8 mouse cellular contexts compared by ENCODE assay signal in genomic region chr6:8512416-8512815, GRCm38 (mm10). TPM values are rescaled to one million over a fixed set of nuclear protein-coding genes. Genes with fewer than 3 reads are reported as not detected.
DNase-seq lines count a peak whose midpoint lies in the region; ATAC-seq lines count a peak whose summit lies in the region.

No protein-coding gene starts in this region.

- intact Hi-C loops in heart, postnatal 36 days (cut with DNase I) = loop anchor here (5.0 kb wide), 2 partner anchors 180 to 255 kb away; partner anchors contain the start of genes Gm45062, Rpa3 and Umad1

- H3K4me3 ChIP-seq in forebrain, embryonic 10.5 days = peak overlapping the region; percentile 94
- peak overlapping the region; percentile 90 for H3K4me3 ChIP-seq in midbrain, embryonic 11.5 days (ENCODE audit: low read depth, low read length)

- WGBS in forebrain, embryonic 10.5 days = 27% methylated on average over 8 of the region's 8 CpGs
- 14% methylated on average over 8 of the region's 8 CpGs for WGBS in midbrain, embryonic 11.5 days

- no peak for ATAC-seq in midbrain, embryonic 11.5 days (ENCODE audit: low FRiP score)

- H3K27me3 ChIP-seq in forebrain, embryonic 10.5 days (ENCODE audit: poor library complexity, severe bottlenecking) = no peaks in the 10 kb centered on the region
- no peaks in the 10 kb centered on the region for H3K27me3 ChIP-seq in midbrain, embryonic 11.5 days (ENCODE audit: control insufficient read depth, insufficient read depth, low read length)

- H3K27ac ChIP-seq in forebrain, embryonic 10.5 days = peak overlapping the region; percentile 48; the same call in 1 of the 2 replicates
- no peak overlapping the region for H3K27ac ChIP-seq in midbrain, embryonic 11.5 days (ENCODE audit: low read depth, low read length)

- no peaks in the 10 kb centered on the region for H3K36me3 ChIP-seq in forebrain, embryonic 10.5 days (replicated peaks)
- no peaks in the 10 kb centered on the region for H3K36me3 ChIP-seq in midbrain, embryonic 11.5 days (ENCODE audit: control insufficient read depth, insufficient read depth, low read length)

- DNase-seq in heart, adult 11 months = peak; percentile 74
- DNase-seq in heart, postnatal 36 days = no peak
- peak; percentile 59 for DNase-seq in CD4-positive, CD25-positive, alpha-beta regulatory T cell, adult 2 months (ENCODE audit: low read depth, low spot score)
- DNase-seq in forebrain, embryonic 10.5 days (ENCODE audit: extremely low spot score, low spot score) = no peak
- peak; percentile 90 for DNase-seq in midbrain, embryonic 11.5 days (ENCODE audit: low spot score, missing footprints)
- DNase-seq in thymus, postnatal 10 days (ENCODE audit: low spot score in 2 of 2) = peak; percentile 42 to 48
- no peak for DNase-seq in kidney, postnatal 25 days
- DNase-seq in spleen, postnatal 4 days (ENCODE audit: low spot score in 2 of 2) = no peak

- peak overlapping the region; percentile 97 for H3K9ac ChIP-seq in midbrain, embryonic 11.5 days (ENCODE audit: low read length)

- peaks cover 35% of the 10 kb centered on the region for H3K4me1 ChIP-seq in forebrain, embryonic 10.5 days
- H3K4me1 ChIP-seq in midbrain, embryonic 11.5 days (ENCODE audit: control insufficient read depth, insufficient read depth, low read length) = peaks cover 14% of the 10 kb centered on the region; the same call in 1 of the 2 replicates

- peak overlapping the region; percentile 70 for H3K4me2 ChIP-seq in midbrain, embryonic 11.5 days

- H3K9me3 ChIP-seq in forebrain, embryonic 10.5 days = no peaks in the 10 kb centered on the region
- no peaks in the 10 kb centered on the region for H3K9me3 ChIP-seq in midbrain, embryonic 11.5 days (ENCODE audit: control insufficient read depth, low read length)

RNA-seq across cellular contexts. Expression of gene Glcci1, which starts 3.0 kb away (rescaled TPM):
- 10 to 100 TPM in 1 of 2 experiments, 1 to 10 TPM in 1; 9.4 to 11.6 TPM for total RNA-seq in heart, postnatal 36 days (2021)
- polyA plus RNA-seq in forebrain, embryonic 10.5 days (2016; fragmentation: Nextera tagmentation; extraction: Ambion mirVana) = 5.8 and 6.6 TPM in 2 replicates
- polyA plus RNA-seq in midbrain, embryonic 11.5 days (2014; fragmentation: Nextera tagmentation; extraction: Ambion mirVana) = 16.5 and 18.2 TPM in 2 replicates

Comparison
In these comparisons a context has a peak if more than half of its experiments do, and no peak if none do; other contexts are left out.
1. DNase-seq: peak in heart, adult 11 months (single experiment), CD4-positive, CD25-positive, alpha-beta regulatory T cell, adult 2 months (single experiment), midbrain, embryonic 11.5 days (single experiment) and thymus, postnatal 10 days (2 of 2); none in heart, postnatal 36 days (0 of 2), forebrain, embryonic 10.5 days (single experiment), kidney, postnatal 25 days (0 of 2) and spleen, postnatal 4 days (0 of 2).